Mouse (Mus musculus): ENCODE measurements around the gene Alyref2.

- TF ChIP-seq CTCF (conservative IDR thresholded peaks at IDR 0.05; ENCODE audit: insufficient read depth, insufficient read length, low read depth, low read length) (no peak), POLR2A (IDR thresholded peaks at IDR 0.05; ENCODE audit: low read depth, low read length) (no peak)
Measured at GRCm38 (mm10) chr1:171513760-171514159, 10.5 kb downstream of the Alyref2 start.

Measured in kidney, adult 2 months (tissue).